Mouse (Mus musculus) kidney, postnatal 14 days (tissue): Measurements from ENCODE around the gene Smyd3.

Experiments
- DNase-seq: peaks from one replicate; pipeline ENCODE4 v3.0.0; 2022; ENCODE audit warnings: mixed read lengths

Smyd3 gene

GRCm38 (mm10) chr1:179282821-179283220 lies 235.0 kb downstream of the Smyd3 start:
- no peak for DNase-seq

- DNase-seq = peak; percentile 69
Observed at GRCm38 (mm10) chr1:179281401-179282121, 236.3 kb downstream of the Smyd3 start.

GRCm38 (mm10) chr1:179279116-179279515 lies 238.7 kb downstream of the Smyd3 start:
- no peak for DNase-seq

- no peak for DNase-seq
Observed at GRCm38 (mm10) chr1:179277346-179277745, 240.5 kb downstream of the Smyd3 start.

GRCm38 (mm10) chr1:179276866-179277265 lies 241.0 kb downstream of the Smyd3 start:
- DNase-seq = no peak

- no peak for DNase-seq
Observed at GRCm38 (mm10) chr1:179272926-179273325, 244.9 kb downstream of the Smyd3 start.

- DNase-seq = no peak
Observed at GRCm38 (mm10) chr1:179272351-179272750, 245.5 kb downstream of the Smyd3 start.

- DNase-seq = no peak
Observed at GRCm38 (mm10) chr1:179266936-179267335, 250.9 kb downstream of the Smyd3 start.

GRCm38 (mm10) chr1:179261496-179261966 lies 256.3 kb downstream of the Smyd3 start:
- DNase-seq = no peak

GRCm38 (mm10) chr1:179255826-179256512 lies 261.9 kb downstream of the Smyd3 start:
- no peak for DNase-seq

GRCm38 (mm10) chr1:179254531-179254930 lies 263.3 kb downstream of the Smyd3 start:
- DNase-seq = no peak

- no peak for DNase-seq
Observed at GRCm38 (mm10) chr1:179252611-179253010, 265.2 kb downstream of the Smyd3 start.

GRCm38 (mm10) chr1:179250388-179250787 lies 267.5 kb downstream of the Smyd3 start:
- DNase-seq = no peak

GRCm38 (mm10) chr1:179243554-179243953 lies 274.3 kb downstream of the Smyd3 start:
- no peak for DNase-seq

- no peak for DNase-seq
Observed at GRCm38 (mm10) chr1:179240663-179241279, 277.1 kb downstream of the Smyd3 start.

GRCm38 (mm10) chr1:179238639-179239038 lies 279.2 kb downstream of the Smyd3 start:
- no peak for DNase-seq

- DNase-seq = peak; percentile 15
Observed at GRCm38 (mm10) chr1:179237989-179238388, 279.9 kb downstream of the Smyd3 start.

GRCm38 (mm10) chr1:179236217-179236840 lies 281.5 kb downstream of the Smyd3 start:
- DNase-seq = no peak

GRCm38 (mm10) chr1:179231777-179232661 lies 285.8 kb downstream of the Smyd3 start:
- peak; percentile 79 for DNase-seq

GRCm38 (mm10) chr1:179229515-179229914 lies 288.3 kb downstream of the Smyd3 start:
- DNase-seq = no peak

GRCm38 (mm10) chr1:179220290-179220689 lies 297.6 kb downstream of the Smyd3 start:
- DNase-seq = no peak

- no peak for DNase-seq
Observed at GRCm38 (mm10) chr1:179218061-179218460, 299.8 kb downstream of the Smyd3 start.
